Mouse (Mus musculus) right cerebral cortex, postnatal 4 days (tissue): Measurements from ENCODE around the gene Zfp607b.
A peak's percentile ranks its signal among the peaks of the same experiment; 100 is the strongest.

Source experiments
- DNase-seq: peaks from one replicate; pipeline ENCODE4 v3.0.0-alpha.2; 2022

The Zfp607b gene

GRCm38 (mm10) chr7:27685681-27686080 is 3.5 kb upstream of the Zfp607b start:
- no peak for DNase-seq

GRCm38 (mm10) chr7:27687043-27687442 is 2.1 kb upstream of the Zfp607b start:
- DNase-seq: no peak

- DNase-seq: no peak
These were observed 1.3 kb upstream of the Zfp607b start for GRCm38 (mm10) chr7:27687836-27688235.

GRCm38 (mm10) chr7:27688246-27688788 is 823 bp upstream of the Zfp607b start:
- no peak for DNase-seq

- DNase-seq: peak; percentile 46
These were observed 1.9 kb downstream of the Zfp607b start for GRCm38 (mm10) chr7:27691076-27691475.

GRCm38 (mm10) chr7:27696711-27697110 is 7.6 kb downstream of the Zfp607b start:
- no peak for DNase-seq

GRCm38 (mm10) chr7:27710402-27710801 is 21.3 kb downstream of the Zfp607b start:
- no peak for DNase-seq

GRCm38 (mm10) chr7:27721951-27722350 is 32.8 kb downstream of the Zfp607b start:
- DNase-seq: no peak

- DNase-seq: peak; percentile 50
These were observed 36.7 kb downstream of the Zfp607b start for GRCm38 (mm10) chr7:27725566-27726538.

- no peak for DNase-seq
These were observed 38.3 kb downstream of the Zfp607b start for GRCm38 (mm10) chr7:27727471-27727870.

GRCm38 (mm10) chr7:27731281-27731883 is 42.2 kb downstream of the Zfp607b start, which contains the start of gene Zfp60:
Zfp60 (plus strand) TSS chr7:27731389.
- DNase-seq: peak; percentile 84

- DNase-seq: no peak
These were observed 42.8 kb downstream of the Zfp607b start for GRCm38 (mm10) chr7:27731946-27732345.

- no peak for DNase-seq
These were observed 43.4 kb downstream of the Zfp607b start for GRCm38 (mm10) chr7:27732508-27732907.

GRCm38 (mm10) chr7:27735457-27735856 is 46.3 kb downstream of the Zfp607b start:
- no peak for DNase-seq
